17 mouse cellular contexts compared by ENCODE assay signal in the genomic region with DNA sequence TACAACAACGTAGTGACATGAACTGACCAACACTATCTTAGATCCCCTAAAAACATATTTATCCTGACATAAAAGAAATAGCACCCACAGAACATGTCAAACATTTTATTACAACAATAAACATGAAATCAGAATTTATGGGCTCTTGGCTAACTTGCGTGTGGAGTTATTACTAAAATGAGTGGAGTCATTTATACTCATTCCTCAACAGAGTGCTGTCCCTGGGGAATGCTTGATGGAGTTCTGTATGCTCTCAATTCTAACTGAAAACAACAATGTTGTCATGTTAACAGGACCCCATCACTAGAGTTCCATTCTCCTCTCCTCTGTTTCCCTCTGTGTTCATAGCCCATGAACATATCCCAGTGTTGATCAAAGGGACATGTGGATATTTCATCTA.
"Had no signal": no experiment of that assay in that cellular context is flagged by ENCODE, and none has a peak within 500 bp of the region (broad histone marks: within the 10 kb centered on the region; RNA-seq: fewer than 3 reads in every experiment).

No protein-coding gene starts in this region.

- H3K4me1 ChIP-seq: lung, embryonic 15.5 days; midbrain, embryonic 13.5 days; midbrain, embryonic 15.5 days; neural tube, embryonic 12.5 days; stomach, embryonic 15.5 days had no signal

- ATAC-seq: lung, postnatal 0 days; midbrain, embryonic 13.5 days; midbrain, embryonic 15.5 days had no signal

- DNase-seq: lung, adult 2 months; lung, postnatal 14 days; lung, postnatal 36 days; right cerebral cortex, postnatal 14 days; thymus, adult 2 months; thymus, postnatal 25 days; thymus, postnatal 4 days had no signal

- H3K9ac ChIP-seq: lung, embryonic 15.5 days; midbrain, embryonic 13.5 days; midbrain, embryonic 15.5 days; neural tube, embryonic 12.5 days; stomach, embryonic 15.5 days had no signal

- H3K36me3 ChIP-seq: lung, embryonic 15.5 days; midbrain, embryonic 13.5 days; midbrain, embryonic 15.5 days; neural tube, embryonic 12.5 days; stomach, embryonic 15.5 days had no signal

- H3K4me3 ChIP-seq: lung, embryonic 15.5 days; megakaryocyte, embryonic 14.5 days; midbrain, embryonic 13.5 days; midbrain, embryonic 15.5 days; neural tube, embryonic 12.5 days; stomach, embryonic 15.5 days had no signal

- H3K27ac ChIP-seq: lung, embryonic 15.5 days; macrophage; midbrain, embryonic 13.5 days; midbrain, embryonic 15.5 days; neural tube, embryonic 12.5 days; stomach, embryonic 15.5 days; stomach, postnatal 0 days had no signal

- H3K4me2 ChIP-seq: lung, embryonic 15.5 days; midbrain, embryonic 11.5 days; midbrain, embryonic 13.5 days; midbrain, embryonic 15.5 days; neural tube, embryonic 12.5 days; stomach, embryonic 15.5 days had no signal

- H3K9me3 ChIP-seq: lung, embryonic 15.5 days; megakaryocyte, embryonic 14.5 days; midbrain, embryonic 13.5 days; midbrain, embryonic 15.5 days; neural tube, embryonic 12.5 days; stomach, embryonic 15.5 days had no signal

- H3K27me3 ChIP-seq: lung, embryonic 15.5 days; megakaryocyte, embryonic 14.5 days; midbrain, embryonic 13.5 days; midbrain, embryonic 15.5 days; neural tube, embryonic 12.5 days; stomach, embryonic 15.5 days had no signal
